Mouse (Mus musculus) kidney, postnatal 14 days (tissue): ENCODE measurements at regions not wholly inside any gene's neighbourhood (a gene's known extent, or its start where the extent isn't known, plus 50 kb on each side); places are given as distances from the start of the nearest gene placed in this dataset.

Source experiments
- DNase-seq: peaks from one replicate; pipeline ENCODE4 v3.0.0; 2022; ENCODE audit warnings: mixed read lengths

DNA sequence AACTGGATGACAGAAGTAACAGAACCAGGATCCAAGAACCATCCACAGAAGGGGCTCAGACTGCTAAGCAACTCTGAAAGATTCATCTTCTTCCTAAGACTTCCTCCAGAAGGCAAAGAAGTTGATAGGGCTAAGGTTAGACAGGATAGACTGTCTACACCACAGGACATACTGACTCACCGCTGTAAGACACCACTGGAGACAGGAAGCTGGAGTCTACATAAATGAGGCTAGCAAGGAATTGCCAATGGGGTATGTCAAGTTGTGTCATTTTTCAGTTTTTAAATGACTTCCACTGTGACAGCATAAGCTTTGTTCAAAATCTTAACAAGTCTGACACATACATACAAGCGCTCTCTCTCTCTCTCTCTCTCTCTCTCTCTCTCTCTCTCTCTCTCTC, 645.4 kb upstream of the Gm10131 start:
- no peak for DNase-seq

DNA sequence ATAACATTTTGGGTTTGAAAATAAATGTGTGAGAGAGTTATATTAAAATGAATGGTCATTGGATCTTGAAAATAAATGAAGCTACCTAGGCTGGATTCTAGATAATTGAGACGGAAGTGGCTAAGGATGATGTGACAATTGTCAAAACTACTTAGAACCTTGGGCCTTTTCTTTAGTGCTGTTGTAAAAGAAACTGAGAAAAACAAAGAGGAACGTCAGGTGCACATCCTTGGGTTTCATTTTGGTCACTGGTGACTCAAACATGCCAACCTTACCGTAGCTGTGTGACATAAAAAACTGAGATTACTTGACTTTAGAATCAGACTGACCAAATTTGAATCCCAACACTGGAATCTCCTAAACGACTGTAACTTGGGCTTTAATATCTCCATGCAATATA, 644.6 kb upstream of the Gm10131 start:
- DNase-seq: no peak

DNA sequence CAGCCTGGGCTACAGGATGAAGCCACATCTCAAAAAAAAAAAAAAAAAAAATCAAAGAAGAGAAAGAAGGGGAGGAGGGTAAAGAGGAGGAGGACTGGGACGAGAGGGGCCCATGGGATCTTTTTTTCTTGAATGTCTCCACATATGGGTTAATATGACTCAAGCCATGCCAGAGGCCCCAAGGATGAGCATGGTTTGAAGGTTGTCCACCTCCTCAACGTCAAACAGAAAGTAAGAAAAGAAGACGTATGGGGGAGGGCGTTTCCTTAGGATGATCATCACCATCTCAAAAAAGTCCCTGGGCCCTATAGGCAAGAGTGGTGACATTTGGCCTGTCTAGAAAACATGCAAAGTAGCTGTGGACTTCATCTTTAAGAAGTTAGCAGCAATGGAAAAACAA, 643.9 kb upstream of the Gm10131 start:
- no peak for DNase-seq

DNA sequence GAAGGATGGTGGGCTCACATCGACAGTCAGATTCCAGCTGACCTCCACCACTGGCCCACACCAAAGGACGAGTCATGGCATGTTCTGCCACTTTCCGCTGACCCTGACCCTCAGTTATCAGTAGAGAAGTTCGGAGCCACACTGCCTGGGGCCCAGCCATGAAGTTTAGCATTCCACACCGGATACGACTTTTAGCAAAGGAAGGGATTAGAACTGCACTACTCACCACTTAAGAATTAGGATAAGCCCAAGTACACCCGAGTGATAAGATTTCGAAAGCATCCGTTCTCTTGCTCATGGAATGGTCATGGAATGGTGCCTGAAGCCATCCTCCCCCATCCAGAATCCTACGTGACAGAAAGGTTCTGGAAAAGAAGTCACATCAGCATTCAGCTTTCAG, 641.5 kb upstream of the Gm10131 start:
- no peak for DNase-seq

DNA sequence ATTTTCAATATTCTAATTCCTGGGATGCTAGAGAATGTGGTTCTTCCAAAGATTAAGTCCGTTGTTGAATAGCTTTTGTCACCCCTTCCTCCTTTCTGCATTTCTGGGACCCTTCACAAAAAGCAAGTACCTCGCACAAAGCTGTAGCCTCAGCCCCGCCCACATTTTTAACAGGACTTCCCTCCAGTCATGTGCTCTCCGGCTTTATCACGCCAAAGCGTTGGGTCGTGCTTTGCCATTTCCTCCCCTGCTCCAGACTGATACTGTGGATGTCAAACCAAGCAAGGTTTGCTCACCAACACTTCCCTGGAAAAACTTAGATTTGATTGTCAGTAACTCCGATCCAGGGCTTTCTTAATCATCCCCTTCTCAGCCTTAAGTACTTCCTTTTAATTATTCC, 637.0 kb upstream of the Gm10131 start:
- no peak for DNase-seq

DNA sequence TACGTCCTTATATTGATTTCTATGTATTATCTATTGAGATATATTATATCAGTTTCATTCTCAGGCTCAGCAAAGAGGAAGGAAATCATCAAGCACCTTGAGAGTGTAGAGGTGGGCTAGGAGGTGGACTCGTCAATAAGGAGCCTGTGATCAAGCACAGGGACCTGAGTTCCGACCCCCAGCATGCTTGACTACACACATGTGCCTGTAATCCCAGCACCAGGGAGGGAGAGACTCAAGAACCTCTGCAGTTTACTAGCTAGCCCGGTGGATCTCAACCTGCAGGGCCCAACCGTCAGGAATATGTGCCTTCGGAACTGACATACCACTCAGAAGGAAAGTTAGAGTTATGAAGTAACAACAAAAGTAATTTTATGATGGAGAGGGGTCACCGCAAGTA, 634.2 kb upstream of the Gm10131 start:
- no peak for DNase-seq

DNA sequence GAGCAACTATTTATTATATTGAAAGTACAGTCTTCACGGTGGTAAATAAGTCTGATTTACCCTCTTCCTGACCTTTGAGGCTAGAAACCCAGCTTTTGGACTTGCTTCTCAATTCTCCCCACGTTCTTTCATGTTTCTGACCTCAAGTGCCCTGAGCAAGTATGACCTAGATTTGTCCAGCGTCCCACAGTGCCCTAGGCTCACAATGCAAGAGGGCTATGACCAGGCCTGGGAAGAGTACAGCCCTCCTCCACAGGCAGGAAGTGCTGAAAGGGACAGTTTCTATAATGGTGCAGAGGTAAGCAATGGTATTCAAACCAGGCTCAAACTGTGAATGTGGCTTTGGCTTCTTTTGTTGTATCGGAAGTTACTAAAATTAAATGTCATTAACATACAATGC, 633.1 kb upstream of the Gm10131 start:
- no peak for DNase-seq

DNA sequence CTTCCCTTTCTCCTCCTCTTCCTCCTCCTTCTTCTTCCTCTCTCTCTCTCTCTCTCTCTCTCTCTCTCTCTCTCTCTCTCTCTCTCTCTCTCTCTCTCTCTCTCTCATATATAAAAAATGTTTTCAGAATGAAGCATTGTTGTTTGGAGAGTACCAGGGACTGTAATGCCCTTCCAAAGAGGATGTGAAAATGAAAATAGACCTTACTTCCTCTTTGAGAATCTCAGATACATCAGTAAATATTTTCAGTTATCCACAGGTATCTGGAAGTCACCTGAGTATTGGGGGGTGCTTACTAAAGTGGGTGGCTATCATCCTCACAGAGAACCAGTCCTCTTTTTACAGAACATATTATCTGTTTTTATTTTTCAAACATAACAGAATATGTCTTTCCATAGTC, 632.6 kb upstream of the Gm10131 start:
- no peak for DNase-seq

DNA sequence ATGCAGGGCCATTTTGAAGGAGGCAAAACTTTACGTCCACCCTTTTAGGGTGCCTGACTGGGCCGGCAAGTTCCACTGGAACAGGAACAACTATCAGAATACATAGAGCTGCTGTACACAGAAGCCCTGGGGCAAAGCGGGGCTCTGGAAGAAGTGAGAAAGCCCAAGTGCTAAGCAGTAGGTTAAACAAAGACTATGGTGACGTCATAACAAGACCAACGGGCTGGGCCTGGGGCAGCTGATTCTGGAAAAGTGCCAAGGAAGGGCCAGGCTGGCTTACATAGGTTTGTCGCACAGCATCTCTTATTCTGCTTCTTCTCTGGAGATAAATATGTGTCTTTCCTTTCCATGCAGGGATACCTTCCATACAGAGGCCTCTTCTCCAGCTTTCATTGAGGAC, 631.6 kb upstream of the Gm10131 start:
- DNase-seq: no peak

DNA sequence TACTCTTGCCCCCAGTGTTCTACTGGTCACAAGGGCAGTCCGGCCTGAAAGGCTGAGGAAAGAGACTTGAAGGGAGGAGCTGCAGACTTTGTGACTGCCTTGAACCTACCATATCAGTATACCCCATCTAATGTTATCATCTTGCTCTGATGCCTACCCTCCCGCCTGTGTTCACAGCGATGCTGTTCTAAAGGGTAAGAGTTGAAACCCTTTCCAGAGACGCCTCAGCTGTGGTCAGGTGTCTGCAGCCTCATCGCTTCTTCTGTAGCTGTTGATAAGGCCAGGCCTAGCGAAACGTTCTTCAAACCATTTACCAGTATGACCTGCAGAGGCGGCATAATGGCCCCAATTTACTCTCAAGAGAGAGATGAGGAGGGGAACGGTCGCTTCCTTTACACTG, 629.3 kb upstream of the Gm10131 start:
- no peak for DNase-seq

DNA sequence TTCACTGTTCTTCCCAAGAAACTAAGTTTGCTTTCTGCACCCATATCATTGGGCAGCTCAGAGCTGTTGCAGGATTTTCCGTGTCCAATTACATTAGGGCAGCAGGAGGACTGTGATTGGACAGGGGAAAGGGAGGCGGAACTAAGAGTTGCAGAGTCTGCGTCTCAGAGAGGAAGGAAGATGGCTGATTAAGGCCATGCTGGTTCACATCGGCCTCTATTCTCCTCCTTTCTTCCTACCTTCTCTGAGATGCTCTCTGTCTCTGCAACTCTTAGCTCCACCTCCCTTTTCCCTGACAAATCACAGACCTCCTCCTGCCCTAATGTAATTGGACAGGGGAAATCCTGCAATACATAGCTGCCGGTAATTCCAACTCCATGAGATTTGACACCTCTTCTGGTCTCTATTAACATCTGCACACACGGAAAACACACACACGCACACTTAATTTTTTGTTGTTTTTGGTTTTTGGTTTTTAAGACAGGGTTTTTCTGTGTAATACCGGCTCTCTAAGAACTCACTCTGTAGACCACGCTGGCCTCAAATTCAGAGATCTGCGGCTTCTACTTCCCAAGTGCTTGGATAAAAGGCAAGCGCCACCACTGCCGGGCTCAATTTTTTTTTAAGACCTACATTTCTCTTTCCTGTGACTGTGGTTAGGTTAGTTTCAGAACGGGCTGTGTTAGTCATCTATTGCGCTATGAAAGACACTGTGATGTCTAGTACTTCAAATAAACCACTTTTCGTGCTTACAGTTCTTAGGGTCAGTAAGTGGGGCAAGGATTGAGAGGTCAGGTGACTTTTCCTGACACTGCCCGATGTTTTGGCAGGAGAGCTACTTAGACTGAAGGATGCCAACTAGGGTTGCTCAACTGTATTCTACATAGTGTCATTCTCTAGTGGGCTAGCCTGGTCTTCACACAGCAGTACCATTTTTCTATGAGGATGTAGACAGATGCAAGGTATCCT, 628.6 kb upstream of the Gm10131 start:
- no peak for DNase-seq

DNA sequence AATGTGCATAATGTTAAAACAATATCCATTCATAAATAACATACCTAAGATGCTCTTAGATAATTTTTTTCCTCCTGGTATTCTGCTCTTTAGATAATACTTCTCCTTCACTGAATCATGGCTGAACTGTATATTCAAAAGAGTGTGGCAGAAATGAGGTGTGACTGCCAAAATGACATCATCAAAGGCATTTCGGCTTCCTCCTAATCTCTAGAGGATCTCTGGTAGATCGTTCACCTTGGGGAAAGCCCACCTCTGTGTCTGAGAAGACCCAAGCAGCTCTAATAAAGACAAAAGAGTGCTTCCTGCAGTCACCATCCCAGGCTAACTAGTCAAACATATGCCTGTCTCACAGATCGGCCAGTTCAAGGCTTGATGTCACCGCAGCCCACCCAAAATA, 624.7 kb upstream of the Gm10131 start:
- DNase-seq: no peak

DNA sequence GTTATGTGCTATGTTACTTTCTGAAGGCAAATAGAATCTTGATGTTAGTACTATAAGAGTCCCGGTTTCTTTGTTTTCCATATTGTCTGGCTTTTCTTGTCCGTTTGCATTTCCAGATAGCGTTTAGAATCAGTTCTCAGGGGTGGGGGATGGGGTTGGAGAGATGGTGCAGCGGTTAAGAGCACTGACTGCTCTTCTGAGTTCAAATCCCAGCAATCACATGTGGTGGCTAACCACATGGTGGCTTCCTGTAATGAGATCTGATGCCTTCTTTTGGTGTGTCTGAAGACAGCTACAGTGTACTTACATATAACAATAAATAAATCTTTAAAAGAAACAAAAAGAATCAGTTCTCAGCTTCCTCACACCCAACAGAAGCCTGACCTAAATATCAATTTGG, 623.5 kb upstream of the Gm10131 start:
- DNase-seq: no peak

DNA sequence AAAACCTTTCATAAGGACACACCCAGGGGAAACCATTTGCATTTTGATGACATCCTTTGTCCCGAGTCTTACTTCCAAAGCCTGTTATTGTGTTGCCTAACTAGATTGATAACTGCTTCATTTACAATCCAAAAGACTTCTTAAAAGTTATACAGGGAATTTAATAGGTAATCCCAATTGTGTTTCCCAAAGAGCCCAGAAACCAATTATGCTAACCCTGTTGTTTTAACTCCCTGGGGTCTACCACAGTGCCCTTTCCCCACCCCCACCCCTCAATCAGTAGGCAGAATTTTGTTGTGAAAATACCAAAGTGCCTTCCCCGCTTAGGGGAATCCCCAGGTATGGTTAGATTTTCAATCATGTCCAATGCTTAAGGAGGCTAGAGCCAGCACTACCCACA, 621.3 kb upstream of the Gm10131 start:
- DNase-seq: no peak

DNA sequence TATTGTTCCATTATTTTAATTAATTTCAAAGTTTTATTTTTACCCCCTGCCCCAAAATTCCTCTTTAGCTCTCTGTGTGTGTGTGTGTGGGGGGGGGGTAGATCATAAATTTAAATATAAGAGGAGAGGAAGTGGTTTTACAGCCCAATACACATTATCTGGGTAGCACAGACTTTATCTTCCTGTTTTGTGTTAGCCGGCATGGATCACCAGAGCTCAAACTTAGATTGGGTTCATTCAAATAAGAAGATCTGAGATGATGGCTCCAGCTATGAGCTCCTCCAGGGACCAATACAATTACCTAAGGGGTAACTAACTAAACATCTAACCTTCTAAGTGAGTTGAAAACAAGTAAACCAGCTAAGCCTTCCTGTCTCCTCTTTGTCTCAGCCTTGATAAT, 620.8 kb upstream of the Gm10131 start:
- no peak for DNase-seq

DNA sequence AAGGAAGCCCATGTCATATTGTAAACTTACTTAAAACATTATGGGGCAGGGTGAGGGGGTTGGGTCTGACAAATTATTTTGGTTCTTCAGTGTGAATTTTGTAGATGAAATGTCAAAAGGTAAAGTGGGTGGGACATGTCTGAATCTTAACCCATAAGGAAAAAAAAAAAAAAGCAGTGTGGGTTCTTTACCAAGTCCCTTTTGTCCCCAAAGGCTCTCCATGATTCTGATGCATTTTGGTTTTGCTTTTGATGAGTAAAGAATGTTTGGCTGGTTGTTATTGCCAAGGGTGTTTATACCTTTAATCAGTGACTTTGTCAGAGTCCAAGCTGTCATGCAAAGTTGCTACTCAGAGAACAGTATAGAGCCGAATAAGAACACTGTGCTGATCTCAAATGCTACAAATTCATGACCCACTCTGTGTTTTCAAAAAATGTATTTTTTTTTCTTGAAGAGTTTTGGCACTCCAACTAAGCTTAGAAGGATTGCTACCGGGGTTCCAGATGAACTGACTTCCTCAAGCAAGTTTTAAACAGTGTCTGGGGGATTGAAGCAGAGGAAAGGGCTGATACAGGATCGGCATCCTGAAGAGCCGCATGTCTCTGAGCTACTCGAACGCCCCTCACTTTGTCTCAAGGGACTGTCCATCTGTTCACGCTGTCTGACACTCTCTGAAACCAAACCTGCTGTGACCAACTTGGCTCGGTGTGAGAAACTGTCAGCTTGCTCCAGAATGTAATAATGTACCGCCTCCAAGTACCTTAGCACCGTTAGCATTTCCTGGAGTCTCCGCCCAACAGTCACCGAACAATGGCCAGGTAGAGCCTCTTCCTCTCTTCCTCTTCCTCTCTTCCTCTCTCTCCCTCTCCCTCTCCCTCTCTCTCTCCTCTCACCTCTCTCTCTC, 619.8 kb upstream of the Gm10131 start:
- DNase-seq: no peak

DNA sequence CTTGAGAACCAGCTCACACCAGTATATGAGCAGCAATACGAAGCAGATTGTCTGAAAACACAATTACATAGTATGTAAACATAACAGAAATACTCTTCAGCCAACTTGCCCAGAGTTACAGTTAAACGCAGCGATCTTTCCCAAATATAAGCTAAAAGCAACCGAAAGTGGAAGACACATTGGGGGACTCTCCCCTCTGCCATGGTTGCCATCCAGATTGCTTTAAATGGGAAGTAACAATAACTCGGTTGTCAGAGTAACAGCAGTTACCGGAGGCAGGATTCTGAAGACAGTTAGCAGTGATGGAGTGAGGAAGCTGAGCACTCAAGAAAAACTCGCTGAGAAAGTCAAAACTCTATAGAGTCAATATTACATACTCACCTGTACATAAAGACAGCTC, 618.0 kb upstream of the Gm10131 start:
- no peak for DNase-seq

DNA sequence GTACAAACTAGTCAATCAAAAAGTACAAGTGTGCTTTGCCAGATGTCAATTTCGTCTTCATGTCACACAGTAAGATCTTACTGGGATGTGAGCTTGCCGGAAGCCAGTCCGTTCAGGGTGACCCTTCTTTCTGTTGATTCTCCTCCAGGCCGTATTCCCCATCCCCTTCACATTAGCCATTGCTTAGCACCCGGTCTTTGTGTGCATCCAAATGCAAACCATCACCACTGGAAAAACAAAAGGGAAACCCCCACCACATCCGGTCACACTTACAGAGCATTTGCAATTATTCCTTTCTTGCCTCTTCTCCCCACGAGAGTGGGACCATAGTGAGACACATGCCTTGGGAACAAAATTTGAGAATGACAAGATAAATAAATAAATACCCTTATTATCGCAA, 616.2 kb upstream of the Gm10131 start:
- DNase-seq: no peak

DNA sequence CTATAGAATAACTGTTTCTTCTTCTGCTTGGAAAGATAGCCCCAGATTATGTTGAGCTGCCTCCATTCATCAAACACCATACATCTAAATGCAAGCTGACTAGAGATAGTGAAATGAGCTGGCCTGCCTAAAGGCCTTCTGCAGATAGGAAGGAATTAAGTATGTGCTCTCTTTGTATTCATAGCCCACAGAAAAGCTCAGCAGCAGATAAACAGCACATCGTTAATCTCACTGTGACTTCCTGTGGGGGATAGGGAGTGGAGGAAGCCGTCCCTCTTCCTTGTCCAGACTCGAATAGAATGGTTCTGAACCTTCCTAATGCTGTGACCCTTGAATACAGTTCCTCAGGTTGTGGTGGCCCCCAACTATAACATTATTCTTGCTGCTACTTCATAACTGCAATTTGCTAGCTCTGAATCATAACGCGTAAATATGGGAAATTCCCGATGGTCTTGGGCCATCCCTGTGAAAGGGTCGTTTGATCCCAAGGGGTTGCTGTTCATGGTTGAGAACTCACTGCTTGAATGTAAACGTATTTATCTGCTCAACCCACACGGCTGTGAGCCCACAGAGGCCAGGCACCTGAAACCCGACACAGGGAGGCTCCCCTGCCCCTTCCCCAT, 614.7 kb upstream of the Gm10131 start:
- DNase-seq: no peak

DNA sequence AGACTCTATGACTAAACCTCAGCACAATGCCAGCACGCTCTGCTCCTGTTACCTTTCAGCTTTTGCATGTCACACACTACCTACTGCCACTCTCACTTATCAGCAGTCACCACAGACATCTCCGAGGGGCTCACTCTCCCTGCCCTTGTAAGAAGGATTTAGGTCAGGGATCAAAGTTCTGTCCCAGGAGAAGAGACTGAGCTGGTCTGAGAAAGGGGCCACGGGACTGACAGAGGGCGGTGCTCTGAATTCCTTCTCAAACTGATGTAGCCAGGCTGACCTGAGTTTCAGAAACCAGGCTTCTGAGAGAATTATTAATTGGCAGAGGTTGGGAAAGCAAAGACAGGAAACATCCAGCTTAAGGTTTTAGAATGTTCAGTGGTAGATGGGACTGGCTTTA, 614.0 kb upstream of the Gm10131 start:
- no peak for DNase-seq

DNA sequence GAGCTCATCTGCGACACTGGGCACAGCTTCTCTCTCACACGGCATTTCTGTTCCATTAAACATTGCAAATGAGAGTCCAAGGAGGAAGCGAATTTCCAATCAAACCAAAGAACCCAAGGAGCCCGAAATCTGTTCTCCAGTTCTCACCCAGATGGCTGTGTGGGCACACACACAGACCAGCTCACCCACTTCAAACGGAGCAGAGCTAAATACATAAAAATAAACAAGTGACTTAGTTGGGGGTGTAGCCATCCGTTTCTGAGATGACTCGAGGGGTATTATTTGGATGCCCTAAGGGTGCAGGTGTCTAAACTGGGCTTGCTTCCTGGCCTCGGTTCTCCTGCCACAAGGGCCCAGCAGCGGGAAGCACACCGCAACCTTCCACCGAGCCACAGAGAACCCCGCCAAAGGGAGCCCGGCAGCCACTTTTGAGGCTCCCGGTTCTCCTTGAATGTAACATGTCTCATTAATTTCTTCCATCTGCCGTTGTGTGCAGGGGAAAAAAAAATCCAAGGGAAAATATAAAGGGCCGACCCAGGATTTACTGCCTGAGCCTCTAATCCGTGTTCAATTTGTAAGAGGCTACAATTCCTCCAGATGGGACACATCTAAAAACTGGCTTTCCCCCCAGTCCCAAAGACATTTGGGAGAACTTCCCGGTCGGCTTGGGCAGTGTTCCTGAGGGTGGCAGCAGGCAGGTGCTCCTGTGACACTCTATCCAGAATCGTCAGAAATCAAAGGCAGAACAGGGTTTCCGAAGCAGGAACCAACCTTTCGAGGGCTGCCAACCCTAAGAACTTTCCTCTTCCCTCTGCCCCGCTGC, 598.6 kb upstream of the Gm10131 start:
- no peak for DNase-seq

DNA sequence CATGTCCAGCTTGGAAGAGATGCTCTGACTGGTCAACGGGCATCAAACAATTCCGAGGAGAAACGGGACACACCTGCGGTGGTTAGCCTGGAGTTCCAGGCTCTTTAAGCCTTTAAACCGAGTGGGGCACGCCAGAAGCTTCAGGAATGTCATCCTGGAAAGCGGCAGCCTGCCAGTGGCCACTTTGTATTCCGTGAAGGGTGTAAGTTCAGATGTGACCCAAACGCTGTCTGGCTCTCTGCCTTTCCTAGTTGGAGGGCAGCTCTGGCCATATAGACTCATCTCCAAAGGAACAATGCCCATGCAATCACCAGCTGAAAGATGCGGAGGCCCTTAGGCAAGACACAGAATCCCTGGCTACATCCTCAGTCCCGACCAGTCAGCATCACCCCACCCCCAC, 597.8 kb upstream of the Gm10131 start:
- peak; percentile 10 for DNase-seq

DNA sequence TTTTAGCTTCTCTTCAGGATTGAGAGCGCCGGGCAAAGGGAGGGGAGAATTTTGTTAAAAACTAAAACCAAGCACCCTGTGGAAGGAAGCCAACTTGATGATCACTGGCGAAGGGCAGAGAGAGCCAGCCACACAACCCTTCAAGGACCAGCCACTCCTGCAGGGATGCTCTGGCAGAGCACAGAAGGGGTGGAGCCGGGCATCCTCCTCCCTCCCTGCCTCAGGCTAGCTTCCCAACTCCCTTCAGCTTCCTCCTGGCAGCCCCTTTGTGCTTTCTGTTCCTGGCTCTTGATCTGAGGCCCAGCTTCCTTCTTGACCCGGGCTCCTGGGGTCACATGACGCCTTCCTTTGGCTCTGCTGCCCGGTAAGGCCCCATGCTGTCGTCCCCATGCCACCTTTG, 591.8 kb upstream of the Gm10131 start:
- DNase-seq: no peak
